Mouse (Mus musculus) bone marrow, adult 2 months (tissue): Measurements from ENCODE around the gene Derl2.

Source experiments
- CTCF ChIP-seq: fragments of 200-500 bp; IDR thresholded peaks from 2 replicates; pipeline ENCODE4 v1.5.1; 2011; ENCODE audit warnings: low read length, control low read depth; ENCODE audit not compliant: control insufficient read depth, insufficient read depth
- POLR2A ChIP-seq: fragments of 200-500 bp; IDR thresholded peaks from 2 replicates; pipeline ENCODE4 v1.6.1; 2011; ENCODE audit warnings: low read depth, mild to moderate bottlenecking, control low read depth, low read length, borderline replicate concordance; ENCODE audit not compliant: control insufficient read depth

GRCm38 (mm10) chr11:71033163-71033761 lies 13.6 kb upstream of the Derl2 start, which contains the start of gene 6330403K07Rik:
- TF ChIP-seq CTCF = no peak
- no peak for TF ChIP-seq POLR2A
